Mouse (Mus musculus) stomach, embryonic 15.5 days (tissue): Measurements from ENCODE around the gene Gucd1. TPM values are rescaled to one million over a fixed set of nuclear protein-coding genes. Genes with fewer than 3 reads are reported as not detected.
A peak's percentile ranks its signal among the peaks of the same experiment; 100 is the strongest.
"Not testable (repeated sequence)": the region's sequence is repeated elsewhere in the genome, so short reads cannot be mapped to it uniquely, and the experiment has no call there.

ENCODE experiments used
- ATAC-seq: fragments of 200-750 bp; cut with Nextera tagmentation; 2 replicates; pipeline ENCODE4 v1.8.0; 2017; ENCODE audit warnings: low read depth, moderate number of reproducible peaks, moderate TSS enrichment; ENCODE audit not compliant: insufficient read depth, low FRiP score
- H3K27ac ChIP-seq: fragments of 300-500 bp; sonication (generic); 2 replicates; pipeline ENCODE4 v1.5.1; 2015; ENCODE audit warnings: mild to moderate bottlenecking, inconsistent platforms
- H3K27me3 ChIP-seq: fragments of 300-500 bp; sonication (generic); replicated peaks from 2 replicates; pipeline ENCODE4 v1.6.1; 2015; ENCODE audit warnings: inconsistent platforms
- H3K36me3 ChIP-seq: fragments of 300-500 bp; sonication (generic); 2 replicates; pipeline ENCODE4 v1.6.1; 2015; ENCODE audit warnings: inconsistent platforms
- H3K4me1 ChIP-seq: fragments of 300-500 bp; sonication (generic); 2 replicates; pipeline ENCODE4 v1.6.1; 2015; ENCODE audit warnings: inconsistent platforms
- H3K4me2 ChIP-seq: fragments of 300-500 bp; sonication (generic); 2 replicates; pipeline ENCODE4 v1.6.1; 2015; ENCODE audit warnings: mild to moderate bottlenecking, inconsistent platforms
- H3K4me3 ChIP-seq: fragments of 300-500 bp; sonication (generic); replicated peaks from 2 replicates; pipeline ENCODE4 v1.5.1; 2015; ENCODE audit warnings: inconsistent platforms
- H3K9ac ChIP-seq: fragments of 300-500 bp; sonication (generic); 2 replicates; pipeline ENCODE4 v1.6.1; 2015; ENCODE audit warnings: inconsistent platforms
- H3K9me3 ChIP-seq: fragments of 300-500 bp; sonication (generic); 2 replicates; pipeline ENCODE4 v1.6.1; 2016; ENCODE audit warnings: inconsistent platforms
- WGBS: fragments of 180-500 bp; shearing (Covaris S2); methylation state at CpG from one replicate; pipeline ENCODE4 v1.1.7; 2015; 5-methylcytosine and 5-hydroxymethylcytosine counted together
- polyA plus RNA-seq: library from polyadenylated mRNA; unstranded; fragments of >200 nt; fragmentation: Nextera tagmentation; extraction: Ambion mirVana; gene quantifications from 2 replicates; pipeline ENCODE4 v1.2.1, GENCODE M21; 2015

The Gucd1 gene
- polyA plus RNA-seq: 26.7 and 27.5 TPM in 2 replicates

DNA sequence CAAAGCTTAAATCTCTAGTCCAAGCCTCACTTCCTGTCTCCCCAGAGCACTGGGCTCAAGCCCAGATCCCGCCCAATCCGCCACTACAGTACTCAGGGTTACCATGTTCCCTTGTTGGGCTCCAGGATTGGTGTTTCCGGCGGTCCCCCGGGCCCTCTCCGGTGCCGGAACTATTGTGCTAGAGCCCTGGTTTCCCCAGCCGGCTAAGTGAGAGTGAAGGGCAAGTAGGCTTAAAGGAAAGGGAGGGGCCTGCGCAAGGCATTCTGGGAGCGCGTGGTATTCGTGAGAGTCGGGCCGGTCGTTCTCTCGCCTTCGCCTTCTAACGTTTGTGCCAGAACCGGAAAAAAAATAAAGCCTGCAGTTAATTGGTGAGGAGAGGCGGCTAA is at the start of gene Gucd1:
Gucd1 (minus strand) TSS at position 215 of the 386 bp plus-strand sequence.
- peaks cover 14% of the 10 kb centered on the region for H3K4me1 ChIP-seq
- H3K27ac ChIP-seq: peak within 1 kb of the TSS; percentile 99
- peak within 1 kb of the TSS; percentile 79 for H3K4me2 ChIP-seq
- H3K9ac ChIP-seq: peak within 1 kb of the TSS; percentile 90
- H3K4me3 ChIP-seq: peak within 1 kb of the TSS; percentile 94
- no peaks in the 10 kb centered on the region for H3K27me3 ChIP-seq
- H3K36me3 ChIP-seq: peaks cover 11% of the 10 kb centered on the region; the same call in 1 of the 2 replicates
- whole genome bisulfite sequencing: under 1% methylated on average over 20 of the region's 20 CpGs
- peak; percentile 86 for ATAC-seq
- H3K9me3 ChIP-seq: no peaks in the 10 kb centered on the region

DNA sequence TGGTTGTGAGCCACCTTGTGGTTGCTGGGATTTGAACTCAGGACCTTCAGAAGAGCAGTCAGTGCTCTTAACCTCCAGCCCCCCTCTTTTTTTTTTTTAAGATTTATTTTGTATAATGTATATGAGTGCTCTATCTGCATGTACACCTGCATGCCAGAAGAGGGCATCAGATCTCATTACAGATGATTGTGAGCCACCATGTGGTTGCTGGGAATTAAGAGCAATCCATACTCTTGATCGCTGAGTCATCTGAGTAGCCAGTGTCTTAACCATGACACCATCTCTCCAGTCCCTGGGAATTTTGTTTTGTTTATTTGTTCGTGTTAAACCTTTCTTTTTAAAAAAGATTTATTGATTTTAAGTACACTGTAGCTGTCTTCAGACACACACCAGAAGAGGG is 49.0 kb upstream of the Gucd1 start:
- not testable (repeated sequence) for H3K4me1 ChIP-seq, H3K27me3 ChIP-seq, H3K9ac ChIP-seq, ATAC-seq, H3K36me3 ChIP-seq, H3K4me2 ChIP-seq, H3K9me3 ChIP-seq, H3K4me3 ChIP-seq, H3K27ac ChIP-seq
- 80% methylated on average over 2 of the region's 2 CpGs for WGBS

DNA sequence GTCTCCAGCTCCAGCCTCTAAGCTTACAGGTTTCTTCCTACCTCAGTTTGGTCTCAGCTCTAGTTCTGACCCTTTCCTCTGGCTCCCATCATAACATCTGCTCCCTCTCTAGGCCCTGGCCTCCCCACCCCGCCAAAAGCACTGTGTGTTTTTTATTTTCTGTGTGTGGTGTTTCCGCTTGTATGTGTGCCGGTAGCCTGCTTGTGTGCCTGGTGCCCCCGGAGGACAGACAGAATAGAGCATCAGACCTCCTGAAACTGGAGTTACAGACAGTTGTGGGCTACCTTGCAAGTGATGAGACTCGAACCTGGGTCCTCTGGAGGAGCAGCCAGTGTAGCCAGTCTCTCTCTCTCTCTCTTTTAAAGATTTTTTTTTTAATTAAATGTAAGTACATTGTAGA is 48.5 kb upstream of the Gucd1 start:
- Histone ChIP-seq H3K27me3 (peaks cover under 1% of the 10 kb centered on the region; the same call in 1 of the 2 replicates), H3K9ac (no peak overlapping the region), H3K36me3 (no peaks in the 10 kb centered on the region), H3K27ac (no peak overlapping the region), H3K9me3 (no peaks in the 10 kb centered on the region), H3K4me3 (no peak overlapping the region), H3K4me2 (no peak overlapping the region), H3K4me1 (no peaks in the 10 kb centered on the region)
- no peak for ATAC-seq
- 81% methylated on average over 5 of the region's 5 CpGs for WGBS

GRCm38 (mm10) chr10:75565906-75566305 is 48.1 kb upstream of the Gucd1 start:
- Histone ChIP-seq H3K27me3 (peaks cover 5% of the 10 kb centered on the region), H3K36me3 (no peaks in the 10 kb centered on the region), H3K4me1 (no peaks in the 10 kb centered on the region), H3K4me2 (no peak overlapping the region), H3K9me3 (no peaks in the 10 kb centered on the region), H3K9ac (no peak overlapping the region), H3K4me3 (no peak overlapping the region), H3K27ac (no peak overlapping the region)
- ATAC-seq: no peak; the same call in 1 of the 2 replicates
- 56% methylated on average over 7 of the region's 7 CpGs for WGBS

- no peaks in the 10 kb centered on the region for H3K9me3 ChIP-seq
- peaks cover 2% of the 10 kb centered on the region; the same call in 1 of the 2 replicates for H3K4me1 ChIP-seq
- H3K9ac ChIP-seq: no peak overlapping the region
- no peak overlapping the region for H3K4me2 ChIP-seq
- 55% methylated on average over 6 of the region's 6 CpGs for WGBS
- no peak overlapping the region for H3K27ac ChIP-seq
- peaks cover 10% of the 10 kb centered on the region for H3K27me3 ChIP-seq
- H3K36me3 ChIP-seq: no peaks in the 10 kb centered on the region
- no peak overlapping the region for H3K4me3 ChIP-seq
- ATAC-seq: no peak
Observed at GRCm38 (mm10) chr10:75565436-75565835, 47.7 kb upstream of the Gucd1 start.

- H3K4me2 ChIP-seq: no peak overlapping the region
Observed at GRCm38 (mm10) chr10:75564687-75565265, 47.0 kb upstream of the Gucd1 start.

DNA sequence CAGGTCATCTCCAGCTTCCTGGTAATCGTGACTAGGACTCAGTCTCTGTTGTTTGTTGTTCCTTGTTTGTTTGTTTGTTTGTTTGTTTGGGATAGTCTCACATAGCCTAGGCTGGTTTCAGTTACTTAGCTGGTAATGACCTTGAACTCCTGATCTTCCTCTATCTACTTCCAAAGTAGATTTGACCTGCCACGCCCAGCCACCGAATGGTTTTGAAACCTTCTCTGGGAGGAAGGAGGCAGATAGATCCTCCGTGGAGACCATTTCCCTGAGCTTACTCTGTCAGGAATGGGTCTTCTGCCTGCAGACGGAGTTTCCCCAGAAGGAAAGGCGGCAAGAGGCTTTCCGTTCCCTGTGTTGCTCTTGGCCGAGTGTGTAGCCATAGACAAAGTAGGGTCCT is 44.8 kb upstream of the Gucd1 start:
- WGBS: 79% methylated on average over 8 of the region's 8 CpGs
- no peak overlapping the region for H3K9ac ChIP-seq
- no peak overlapping the region for H3K4me2 ChIP-seq
- H3K27ac ChIP-seq: no peak overlapping the region
- ATAC-seq: no peak
- peaks cover 16% of the 10 kb centered on the region; the same call in 1 of the 2 replicates for H3K4me1 ChIP-seq
- no peaks in the 10 kb centered on the region for H3K36me3 ChIP-seq
- no peaks in the 10 kb centered on the region for H3K9me3 ChIP-seq
- H3K4me3 ChIP-seq: no peak overlapping the region
- H3K27me3 ChIP-seq: peaks cover 27% of the 10 kb centered on the region

More at GRCm38 (mm10) chr10:75564687-75565265, 47.0 kb upstream of the Gucd1 start:
- no peaks in the 10 kb centered on the region for H3K36me3 ChIP-seq
- H3K9ac ChIP-seq: no peak overlapping the region
- peaks cover 9% of the 10 kb centered on the region; the same call in 1 of the 2 replicates for H3K4me1 ChIP-seq
- H3K27ac ChIP-seq: no peak overlapping the region
- ATAC-seq: no peak
- peaks cover 16% of the 10 kb centered on the region for H3K27me3 ChIP-seq
- H3K4me3 ChIP-seq: no peak overlapping the region
- 78% methylated on average over 12 of the region's 12 CpGs for WGBS
- H3K9me3 ChIP-seq: no peaks in the 10 kb centered on the region

GRCm38 (mm10) chr10:75561071-75561654 is 43.4 kb upstream of the Gucd1 start, which contains the start of gene Ggt1:
Gene Ggt1, plus strand, starts transcription at chr10:75561604.
- no peak for ATAC-seq
- H3K27me3 ChIP-seq: peaks cover 27% of the 10 kb centered on the region
- peak within 1 kb of the TSS; percentile 56; the same call in 1 of the 2 replicates for H3K4me3 ChIP-seq
- H3K9ac ChIP-seq: no peak within 1 kb of the TSS
- no peaks in the 10 kb centered on the region for H3K9me3 ChIP-seq
- peaks cover 16% of the 10 kb centered on the region; the same call in 1 of the 2 replicates for H3K4me1 ChIP-seq
- no peak within 1 kb of the TSS for H3K27ac ChIP-seq
- no peaks in the 10 kb centered on the region for H3K36me3 ChIP-seq
- 63% methylated on average over 10 of the region's 10 CpGs for WGBS
- H3K4me2 ChIP-seq: peak within 1 kb of the TSS; percentile 98

GRCm38 (mm10) chr10:75560549-75560899 is 42.8 kb upstream of the Gucd1 start:
- Histone ChIP-seq H3K9me3 (no peaks in the 10 kb centered on the region), H3K4me3 (peak overlapping the region; percentile 56), H3K27me3 (peaks cover 27% of the 10 kb centered on the region), H3K9ac (no peak overlapping the region), H3K27ac (no peak overlapping the region), H3K4me2 (peak overlapping the region; percentile 98), H3K4me1 (peaks cover 16% of the 10 kb centered on the region; the same call in 1 of the 2 replicates), H3K36me3 (no peaks in the 10 kb centered on the region)
- 23% methylated on average over 6 of the region's 6 CpGs for WGBS
- ATAC-seq: no peak

DNA sequence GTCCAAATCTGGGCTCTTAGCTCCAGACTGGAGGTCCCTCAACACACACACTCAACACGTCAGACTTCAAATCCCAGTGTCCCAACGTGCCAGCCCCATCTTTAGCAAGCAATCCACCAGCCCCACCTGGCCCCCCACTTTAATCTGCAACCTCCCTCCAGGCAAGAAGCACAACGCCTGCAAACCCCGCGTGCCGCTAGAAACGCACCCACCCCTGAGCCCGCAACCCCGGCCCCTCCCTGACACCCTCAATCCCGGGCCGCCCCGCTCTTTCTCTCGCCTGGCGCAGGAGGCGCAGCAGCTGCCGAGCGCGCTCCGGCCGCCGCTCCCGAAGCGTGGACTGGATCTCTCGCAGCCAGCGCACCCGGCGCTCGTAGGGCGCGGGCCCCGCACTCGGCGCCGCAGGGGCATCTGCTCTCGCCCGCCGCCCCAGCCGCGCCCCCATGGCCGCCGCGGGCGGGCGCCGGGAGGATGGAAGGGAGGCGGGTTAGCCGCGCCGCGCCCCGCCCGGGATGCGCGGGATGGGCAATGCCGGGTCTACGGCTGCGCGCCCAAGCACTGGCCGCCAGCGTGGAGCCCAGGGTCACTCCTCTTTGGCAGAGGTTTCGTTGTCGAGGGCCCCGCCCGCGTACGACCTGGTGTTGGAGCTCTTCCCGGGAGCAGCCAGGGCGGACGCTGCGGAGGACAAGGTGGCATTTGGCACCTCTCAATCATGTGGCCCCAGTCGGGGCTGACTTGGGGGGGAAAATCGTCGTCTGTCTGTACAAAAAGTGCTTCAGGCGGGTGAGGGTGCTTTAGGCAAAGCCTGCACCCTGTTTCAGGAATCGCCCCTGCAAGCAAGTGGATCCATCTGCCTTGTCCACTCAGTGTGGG is 42.1 kb upstream of the Gucd1 start, which contains the start of gene Lrrc75b:
Lrrc75b (minus strand) TSS at position 655 of the 873 bp plus-strand sequence.
- no peaks in the 10 kb centered on the region for H3K9me3 ChIP-seq
- peaks cover 27% of the 10 kb centered on the region for H3K27me3 ChIP-seq
- no peaks in the 10 kb centered on the region for H3K36me3 ChIP-seq
- H3K9ac ChIP-seq: peak within 1 kb of the TSS; percentile 48
- H3K4me1 ChIP-seq: peaks cover 16% of the 10 kb centered on the region; the same call in 1 of the 2 replicates
- peak within 1 kb of the TSS; percentile 98 for H3K4me2 ChIP-seq
- peak within 1 kb of the TSS; percentile 56 for H3K4me3 ChIP-seq
- 1% methylated on average over 75 of the region's 75 CpGs for WGBS
- ATAC-seq: peak; percentile 14; the same call in 1 of the 2 replicates
- no peak within 1 kb of the TSS for H3K27ac ChIP-seq

- H3K27me3 ChIP-seq: peaks cover 27% of the 10 kb centered on the region
- WGBS: 4% methylated on average over 14 of the region's 14 CpGs
- no peak for ATAC-seq
- no peaks in the 10 kb centered on the region for H3K9me3 ChIP-seq
- peak overlapping the region; percentile 56 for H3K4me3 ChIP-seq
- no peak overlapping the region for H3K27ac ChIP-seq
- no peak overlapping the region for H3K9ac ChIP-seq
- H3K4me1 ChIP-seq: peaks cover 16% of the 10 kb centered on the region; the same call in 1 of the 2 replicates
- no peaks in the 10 kb centered on the region for H3K36me3 ChIP-seq
- peak overlapping the region; percentile 98 for H3K4me2 ChIP-seq
Observed at GRCm38 (mm10) chr10:75559041-75559675, 41.4 kb upstream of the Gucd1 start.
